Mouse (Mus musculus): Measurements from ENCODE around the gene Ephb3. TPM values are rescaled to one million over a fixed set of nuclear protein-coding genes. Genes with fewer than 3 reads are reported as not detected.

Gene Ephb3
- total RNA-seq, 1 experiment from 2014 or later, result not detected

Other genes with a start within 250 kb of the Ephb3 start
- not detected in 3 replicates for gene Teddm3, start 50.8 kb upstream of the Ephb3 start, total RNA-seq (2017)
- gene Vps8, start 218.4 kb downstream of the Ephb3 start, total RNA-seq (2017), result 26.4 to 33.9 TPM (median 33.5 TPM) in 3 replicates

Measured in monocyte, adult 5-6 weeks (primary cell).